Mouse (Mus musculus) B cell, adult 2 months (primary cell): Measurements from ENCODE around the gene Cbr4.
A peak's percentile ranks its signal among the peaks of the same experiment; 100 is the strongest.

ENCODE experiments used
- DNase-seq, 2 experiments: peaks; one replicate each; pipeline ENCODE4 v3.0.0; 2022

Cbr4 gene

GRCm38 (mm10) chr8:61487597-61488156, at the start of gene Cbr4:
Gene Cbr4 (plus strand): TSS chr8:61487734.
- DNase-seq: peak; percentile 83 to 84

- no peak for DNase-seq
Observed at GRCm38 (mm10) chr8:61442988-61443387, 44.5 kb upstream of the Cbr4 start.

DNA sequence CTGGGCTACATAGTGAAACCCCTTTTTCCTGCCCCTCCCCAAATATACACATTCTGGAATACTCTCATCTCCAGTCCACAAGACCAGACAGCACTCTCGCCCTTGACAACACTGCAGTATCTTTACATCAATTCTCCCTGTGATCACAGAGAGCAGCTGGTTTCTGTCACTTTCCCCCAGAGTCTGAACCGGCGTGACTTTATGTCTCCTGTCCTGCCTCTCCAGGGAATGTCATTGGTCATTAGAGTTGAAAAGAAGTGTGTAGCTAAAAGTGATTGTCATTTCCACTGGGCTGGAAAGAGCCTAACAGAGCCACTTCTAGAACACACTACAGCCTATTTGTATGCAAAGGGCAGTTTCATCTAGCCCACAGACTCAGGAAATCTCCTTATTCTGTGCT, 43.2 kb upstream of the Cbr4 start:
- DNase-seq: no peak

- no peak for DNase-seq
Observed at GRCm38 (mm10) chr8:61446329-61446728, 41.2 kb upstream of the Cbr4 start.

GRCm38 (mm10) chr8:61448100-61448499, 39.4 kb upstream of the Cbr4 start:
- DNase-seq: no peak

DNA sequence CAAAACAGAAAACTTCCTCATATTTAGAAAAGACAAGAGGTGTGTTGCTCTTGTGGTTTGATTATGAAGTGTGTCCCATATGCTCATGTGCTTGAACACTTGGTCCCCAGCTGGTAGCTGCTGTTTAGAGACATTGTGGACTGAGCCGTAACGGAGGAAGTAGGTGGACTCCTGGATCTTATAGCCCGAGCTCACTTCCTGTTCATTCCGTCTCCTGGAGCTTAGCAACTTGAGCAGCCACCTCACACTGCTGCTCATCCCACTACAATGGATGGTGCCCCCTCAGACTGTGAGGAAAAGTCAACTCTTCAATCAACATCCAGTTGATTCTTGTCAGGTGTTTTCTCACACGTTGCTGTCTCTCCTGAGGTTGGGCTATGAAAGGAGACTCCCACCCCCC, 38.7 kb upstream of the Cbr4 start:
- DNase-seq: no peak

GRCm38 (mm10) chr8:61450916-61451575, 36.5 kb upstream of the Cbr4 start:
- DNase-seq: peak; percentile 4 to 10

DNA sequence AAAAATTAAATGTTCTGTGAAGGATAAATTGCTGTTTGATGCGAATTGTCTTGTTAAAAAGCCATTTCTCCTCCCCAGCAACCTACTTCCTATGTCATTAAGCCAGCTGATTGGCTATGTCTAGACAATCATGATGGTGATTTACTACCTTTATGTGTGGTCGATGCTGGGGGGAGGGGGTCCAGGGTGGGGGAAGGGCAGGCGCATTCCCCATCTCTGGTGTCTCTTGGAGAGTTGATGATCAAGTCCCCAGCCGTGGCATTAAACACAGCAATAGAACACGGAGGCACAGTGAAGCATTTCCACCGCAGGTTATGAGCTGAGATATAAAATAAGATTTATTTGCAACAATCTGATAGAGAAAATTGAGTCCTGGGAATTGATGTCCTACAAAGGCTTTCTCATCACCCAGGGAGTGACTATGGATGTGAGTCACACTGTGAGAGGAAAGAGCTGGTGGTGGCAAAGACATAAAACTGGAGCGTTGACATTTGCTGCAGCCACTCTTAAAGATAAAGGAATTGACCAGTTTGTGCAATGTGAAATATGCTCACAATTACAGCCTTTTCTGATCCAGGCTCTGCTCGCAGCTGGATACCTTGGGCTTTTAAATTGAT, 35.7 kb upstream of the Cbr4 start:
- DNase-seq: no peak

DNA sequence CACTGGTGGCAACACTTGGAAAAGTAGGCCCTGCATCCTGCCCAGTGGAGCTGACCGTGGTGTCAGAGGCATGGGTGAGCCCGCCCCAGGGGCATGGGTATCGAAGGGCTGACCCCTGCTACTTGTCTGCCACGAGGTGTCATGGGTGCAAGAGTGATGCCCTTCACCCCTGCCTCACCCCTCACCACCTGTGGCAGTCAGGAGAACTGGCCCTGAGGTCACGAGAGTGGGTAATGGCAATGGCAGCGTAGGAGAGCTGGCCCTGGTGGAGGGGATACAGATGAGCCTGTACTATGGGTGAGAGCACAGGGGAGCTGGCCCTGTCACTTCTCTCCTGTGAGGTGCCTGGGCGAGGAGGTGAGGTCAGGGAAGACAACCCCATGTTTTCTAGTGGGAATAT, 27.8 kb upstream of the Cbr4 start:
- no peak for DNase-seq

DNA sequence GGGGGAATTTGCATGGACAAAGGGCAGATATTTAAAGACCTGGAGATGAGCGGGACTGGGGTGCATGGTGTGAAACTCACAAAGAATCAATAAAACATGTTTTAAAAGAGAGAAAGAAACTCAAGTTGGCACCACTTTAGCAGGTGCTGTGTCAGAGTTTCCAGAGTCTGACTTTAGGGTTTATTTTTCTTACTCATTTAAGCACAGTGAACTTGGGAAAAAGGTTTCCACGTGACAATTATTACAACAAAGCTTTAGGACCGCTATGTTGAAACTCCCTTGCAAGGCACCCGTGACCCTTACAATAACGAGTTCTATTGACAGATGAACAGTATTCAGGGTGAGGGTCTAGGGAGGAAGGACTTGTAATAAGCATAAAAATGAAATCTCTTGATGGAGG, 25.3 kb upstream of the Cbr4 start:
- DNase-seq: no peak

GRCm38 (mm10) chr8:61464393-61464792, 23.1 kb upstream of the Cbr4 start:
- DNase-seq: no peak

- no peak for DNase-seq
Observed at GRCm38 (mm10) chr8:61466696-61467552, 20.6 kb upstream of the Cbr4 start.

GRCm38 (mm10) chr8:61467553-61467815, 20.1 kb upstream of the Cbr4 start:
- no peak for DNase-seq

GRCm38 (mm10) chr8:61470213-61470612, 17.3 kb upstream of the Cbr4 start:
- no peak for DNase-seq

- no peak for DNase-seq
Observed at GRCm38 (mm10) chr8:61475251-61475673, 12.3 kb upstream of the Cbr4 start.

DNA sequence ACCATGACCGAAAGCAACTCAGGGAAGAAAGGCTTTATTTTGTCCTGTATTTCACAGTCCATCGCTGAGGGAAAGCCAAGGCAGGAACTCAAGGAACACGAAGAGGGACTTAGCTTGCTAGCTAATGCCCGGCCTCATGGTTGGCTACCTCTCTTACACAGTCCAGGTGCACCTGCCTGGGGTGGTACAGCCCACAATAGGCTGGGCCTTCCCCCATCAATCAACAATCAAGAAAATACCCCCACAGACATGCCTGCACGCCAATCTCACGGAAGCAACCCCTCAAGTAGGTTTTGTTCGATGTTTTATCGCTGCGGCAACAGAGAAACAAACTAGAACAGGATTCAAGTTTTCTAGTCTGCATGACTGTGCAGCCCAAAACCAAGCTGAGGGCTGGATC, 11.4 kb upstream of the Cbr4 start:
- DNase-seq: no peak

GRCm38 (mm10) chr8:61478150-61478549, 9.4 kb upstream of the Cbr4 start:
- no peak for DNase-seq

DNA sequence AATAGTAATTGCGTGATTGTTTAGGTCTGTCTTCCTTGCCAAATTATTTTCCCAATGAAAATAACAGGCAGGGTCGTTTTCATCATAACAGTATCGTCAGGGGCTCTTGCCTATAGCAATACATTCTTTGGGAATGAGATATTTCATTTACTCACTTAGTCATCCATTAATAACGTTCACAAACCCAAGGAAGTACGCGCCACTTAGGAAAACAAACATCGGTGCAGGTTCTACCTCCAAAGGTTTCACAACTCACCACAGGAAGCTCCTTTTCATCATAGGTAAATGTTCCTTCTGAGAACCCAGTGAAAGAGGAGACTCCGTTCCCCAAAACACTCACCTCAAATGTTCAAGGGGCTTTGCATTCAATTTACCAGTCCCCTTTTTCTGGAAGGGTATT, 8.7 kb upstream of the Cbr4 start:
- DNase-seq: no peak

GRCm38 (mm10) chr8:61479506-61480214, 7.9 kb upstream of the Cbr4 start:
- peak; percentile 58 to 66 for DNase-seq

DNA sequence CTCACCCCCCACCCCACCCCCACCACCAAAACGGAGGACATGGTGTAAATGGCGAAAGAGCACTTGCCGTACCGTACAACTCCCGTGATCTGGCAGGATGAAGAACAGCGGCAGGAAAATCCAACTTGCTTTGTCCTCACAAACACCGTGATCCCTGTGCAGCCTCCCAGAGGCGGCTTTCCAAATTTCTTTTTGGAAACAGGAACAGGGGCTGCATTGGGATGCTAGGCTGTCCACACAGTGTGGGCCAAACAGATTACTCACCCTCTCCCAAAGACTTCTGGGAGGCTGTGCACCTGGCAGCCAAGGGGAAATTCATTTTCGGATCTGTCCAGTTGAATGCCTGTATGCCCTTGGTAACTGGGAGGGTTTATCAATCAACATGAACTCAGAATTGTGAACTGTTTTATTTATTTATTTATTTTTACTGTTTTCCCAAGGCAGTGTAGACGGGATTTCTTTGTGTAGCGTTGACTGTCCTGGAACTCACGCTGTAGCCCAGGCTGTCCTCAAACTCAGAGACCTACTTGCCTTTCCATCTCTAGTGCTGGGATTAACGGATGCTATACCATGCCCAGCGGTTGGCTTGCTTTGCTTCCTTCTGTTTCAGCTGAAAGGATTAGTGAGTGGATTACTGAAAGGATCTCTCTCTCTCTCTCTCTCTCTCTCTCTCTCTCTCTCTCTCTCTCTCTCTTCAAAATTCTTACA, 7.1 kb upstream of the Cbr4 start:
- DNase-seq: no peak

- DNase-seq: no peak
Observed at GRCm38 (mm10) chr8:61486923-61487529, 508 bp upstream of the Cbr4 start.

- DNase-seq: no peak
Observed at GRCm38 (mm10) chr8:61488631-61489030, 1.1 kb downstream of the Cbr4 start.
